Mouse (Mus musculus) heart, adult 2 months (tissue): Measurements from ENCODE around the gene Sfrp2.

Experiments used
- CTCF ChIP-seq: fragments of 200-600 bp; IDR thresholded peaks from 2 replicates; pipeline ENCODE4 v1.8.1; 2022; ENCODE audit warnings: antibody characterized with exemption, mild to moderate bottlenecking, moderate library complexity
- EP300 ChIP-seq: fragments of 200-500 bp; IDR thresholded peaks from 2 replicates; pipeline ENCODE4 v1.6.1; 2011; ENCODE audit warnings: low read depth, low read length, control low read depth; ENCODE audit not compliant: insufficient read depth
- POLR2A ChIP-seq: fragments of 200-500 bp; IDR thresholded peaks from 2 replicates; pipeline ENCODE4 v1.6.1; 2011; ENCODE audit warnings: mild to moderate bottlenecking, low read depth, low read length, control low read depth; ENCODE audit not compliant: insufficient read depth

- no peak for TF ChIP-seq CTCF
- TF ChIP-seq POLR2A, result no peak
- no peak for TF ChIP-seq EP300
These were observed 11.0 kb upstream of the Sfrp2 start for GRCm38 (mm10) chr3:83755043-83755635.
